Mouse (Mus musculus) 3T3-L1 (cell line): ENCODE data around the gene Grb2.
A peak's percentile ranks its signal among the peaks of the same experiment; 100 is the strongest.

Source experiments
- DNase-seq: peaks from one replicate; pipeline ENCODE4 v3.0.0-alpha.2; 2015; ENCODE audit warnings: low read depth, low spot score

Grb2 gene

GRCm38 (mm10) chr11:115712674-115713298 lies 4.4 kb upstream of the Grb2 start:
- DNase-seq, result no peak

- no peak for DNase-seq
Measured at GRCm38 (mm10) chr11:115712268-115712667, 3.9 kb upstream of the Grb2 start.

DNA sequence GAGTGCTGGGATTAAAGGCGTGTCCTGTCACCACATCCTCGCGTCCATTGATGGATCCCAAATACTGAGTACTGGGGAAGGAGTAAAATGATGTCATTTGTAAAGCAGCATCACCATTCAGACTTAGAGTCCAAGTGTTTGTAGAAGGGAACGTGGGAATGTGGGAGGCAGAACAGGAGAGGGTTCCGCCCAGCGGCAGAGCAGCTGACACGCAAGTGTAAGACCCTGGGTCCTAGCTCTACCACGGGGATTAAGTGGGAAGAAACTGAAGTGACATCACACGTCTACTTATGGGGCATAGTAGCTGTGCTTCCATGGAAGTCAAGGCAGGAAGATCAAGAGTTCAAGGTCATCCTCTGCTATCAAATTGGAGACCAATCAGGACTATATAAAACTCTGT lies 2.7 kb upstream of the Grb2 start:
- no peak for DNase-seq

- no peak for DNase-seq
Measured at GRCm38 (mm10) chr11:115709829-115710559, 1.6 kb upstream of the Grb2 start.

GRCm38 (mm10) chr11:115708956-115709828 lies 795 bp upstream of the Grb2 start:
- DNase-seq, result no peak

DNA sequence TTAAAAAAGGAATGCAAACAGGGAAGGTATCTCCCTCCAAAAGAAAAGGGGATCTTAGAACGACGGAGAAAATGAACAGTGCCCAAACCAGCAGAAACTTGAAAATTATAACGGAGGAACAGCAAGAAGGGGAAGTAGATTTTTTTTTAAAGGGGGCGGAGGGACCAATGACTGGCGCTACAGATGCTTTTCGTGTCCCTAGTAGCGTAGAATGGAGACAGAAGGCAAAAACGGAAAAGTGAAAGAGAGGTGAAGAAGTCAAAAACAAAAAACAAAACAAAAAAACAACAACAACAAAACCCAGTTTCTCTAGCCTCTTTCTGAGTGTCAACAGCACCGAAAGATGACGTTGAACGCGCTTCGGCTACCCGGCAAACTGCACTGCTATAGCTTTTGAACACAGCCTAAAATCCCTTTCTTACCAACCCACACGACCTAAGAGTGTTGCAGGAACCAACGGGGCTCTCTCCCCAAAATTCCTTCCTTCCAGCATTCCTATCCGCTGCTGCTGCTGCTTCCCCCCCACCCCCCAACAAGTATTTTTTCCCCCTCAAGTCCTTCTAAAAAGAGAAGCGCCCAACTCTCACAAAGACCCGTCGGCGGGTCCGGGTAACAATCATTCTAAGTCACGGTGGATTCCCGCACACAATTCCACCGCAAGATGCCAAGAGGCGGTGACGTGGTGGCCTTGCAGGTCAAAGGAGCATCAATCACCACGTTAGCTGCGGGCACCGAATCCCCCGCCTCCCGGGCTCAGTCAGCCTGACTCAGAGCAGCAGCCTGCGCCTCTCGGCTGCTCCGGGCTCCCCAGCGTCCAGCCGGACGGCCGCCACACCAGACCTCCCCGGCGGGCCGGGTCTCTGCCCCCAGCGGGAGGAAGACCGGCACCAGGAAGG lies 836 bp downstream of the Grb2 start:
- DNase-seq, result peak; percentile 77

DNA sequence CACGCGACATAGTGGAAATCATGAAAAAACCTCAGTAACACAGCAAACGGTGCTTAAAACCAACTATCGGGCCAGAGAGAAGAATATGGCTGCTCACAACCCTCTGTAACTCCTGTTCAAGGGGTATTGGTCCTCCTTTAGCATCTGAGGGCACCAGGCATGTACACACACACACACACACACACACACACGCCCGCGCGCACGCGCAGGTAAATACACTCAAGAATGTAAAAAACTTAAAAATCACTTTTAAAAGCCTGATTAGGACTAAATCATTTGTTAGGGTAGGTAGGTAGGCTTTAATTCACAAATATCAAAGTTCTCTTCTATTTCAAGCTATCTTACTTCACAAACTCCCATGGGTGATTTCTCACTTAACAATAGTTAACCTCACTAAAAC lies 1.8 kb downstream of the Grb2 start:
- DNase-seq, result no peak

- DNase-seq, result no peak
Measured at GRCm38 (mm10) chr11:115705561-115705960, 2.8 kb downstream of the Grb2 start.

DNA sequence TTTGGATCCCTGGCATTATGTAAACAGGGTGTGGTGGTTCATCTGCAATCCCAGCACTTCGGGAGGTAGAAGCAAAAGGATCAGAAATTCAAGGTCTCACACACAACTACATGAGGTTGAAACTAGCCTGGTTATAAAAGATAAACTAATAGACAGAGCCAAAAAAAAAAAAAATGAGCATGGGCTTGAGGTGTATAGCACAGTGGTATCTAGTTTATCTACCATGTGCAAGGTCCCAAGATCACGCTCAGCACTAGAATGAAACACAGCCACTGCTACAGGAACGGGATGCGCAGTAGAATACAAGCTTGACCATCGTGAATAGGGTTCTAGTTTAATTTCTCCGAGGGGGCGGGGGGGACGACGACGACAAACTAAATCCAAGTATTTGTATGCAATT lies 3.7 kb downstream of the Grb2 start:
- DNase-seq, result no peak

DNA sequence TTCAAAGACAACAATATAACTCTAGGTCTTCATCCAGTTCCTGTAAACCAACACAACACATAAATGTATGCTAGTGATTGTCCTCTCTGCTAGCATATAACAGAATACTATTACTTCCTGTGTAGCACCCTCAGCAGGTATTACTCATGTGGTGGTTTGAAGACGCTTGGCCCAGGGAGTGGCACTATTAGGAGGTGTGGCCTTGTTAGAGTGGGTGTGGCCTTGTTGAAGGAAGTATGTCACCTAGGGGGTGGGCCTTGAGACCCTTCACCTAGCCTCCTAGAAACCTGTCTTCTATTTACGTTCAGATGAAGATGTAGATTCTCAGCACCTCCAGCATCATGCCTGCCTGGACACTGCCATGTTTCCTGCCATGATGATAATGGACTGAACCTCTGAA lies 4.9 kb downstream of the Grb2 start:
- DNase-seq, result no peak

DNA sequence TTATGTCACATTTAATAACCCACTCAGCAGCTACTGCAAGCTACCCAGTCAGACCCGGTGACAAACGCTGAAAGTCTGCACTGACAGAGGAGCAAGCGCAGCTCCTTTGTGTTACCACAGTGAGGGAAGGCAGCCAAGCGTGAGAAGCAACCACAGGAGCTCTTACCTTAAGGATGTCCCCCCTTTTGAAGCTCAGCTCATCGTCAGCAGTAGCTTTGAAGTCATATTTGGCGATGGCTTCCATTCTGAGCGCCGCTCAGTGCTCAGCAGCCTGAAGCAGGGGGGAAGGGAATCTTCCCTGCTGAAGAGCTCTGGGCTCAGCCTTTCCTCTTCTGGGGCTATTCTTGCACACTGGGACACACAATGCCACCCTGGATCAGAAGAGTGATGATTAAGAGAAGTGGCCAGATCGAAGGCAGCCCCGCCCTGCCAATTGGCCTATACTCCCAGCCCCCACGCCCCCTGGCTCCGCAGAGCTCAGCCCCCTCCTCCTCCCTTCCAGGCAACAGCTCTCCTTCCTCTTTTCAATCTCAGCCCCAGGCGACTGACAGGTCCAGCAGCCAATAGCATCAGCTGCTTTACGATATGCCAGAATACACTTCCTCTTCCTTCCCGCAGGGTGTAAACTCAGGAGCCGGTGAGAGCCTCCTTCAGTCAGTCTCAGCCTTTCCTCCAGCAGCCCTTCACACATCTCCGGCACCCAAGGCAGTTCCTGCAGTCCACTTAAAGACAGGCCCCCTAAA lies 9.2 kb downstream of the Grb2 start:
- peak; percentile 86 for DNase-seq

DNA sequence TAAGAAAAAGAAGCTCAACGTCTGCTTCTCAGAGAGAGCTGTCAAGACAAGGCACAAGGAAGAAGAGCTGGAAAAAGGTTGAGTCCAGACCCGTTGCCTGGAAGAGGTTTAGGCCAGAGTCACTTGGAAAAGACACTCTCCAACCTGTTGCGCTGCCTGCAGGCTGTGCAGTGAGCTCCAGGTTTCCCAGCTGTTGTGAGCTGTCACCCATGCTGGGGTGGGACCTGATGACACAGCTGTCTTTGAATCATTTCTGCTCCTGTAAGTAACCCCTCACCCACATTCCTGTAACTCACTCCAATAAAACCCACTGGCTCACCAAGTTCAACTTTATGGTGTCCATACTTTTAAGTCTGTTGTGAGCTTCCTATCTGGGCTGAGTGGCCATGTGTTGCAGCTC lies 10.7 kb downstream of the Grb2 start:
- DNase-seq, result no peak

DNA sequence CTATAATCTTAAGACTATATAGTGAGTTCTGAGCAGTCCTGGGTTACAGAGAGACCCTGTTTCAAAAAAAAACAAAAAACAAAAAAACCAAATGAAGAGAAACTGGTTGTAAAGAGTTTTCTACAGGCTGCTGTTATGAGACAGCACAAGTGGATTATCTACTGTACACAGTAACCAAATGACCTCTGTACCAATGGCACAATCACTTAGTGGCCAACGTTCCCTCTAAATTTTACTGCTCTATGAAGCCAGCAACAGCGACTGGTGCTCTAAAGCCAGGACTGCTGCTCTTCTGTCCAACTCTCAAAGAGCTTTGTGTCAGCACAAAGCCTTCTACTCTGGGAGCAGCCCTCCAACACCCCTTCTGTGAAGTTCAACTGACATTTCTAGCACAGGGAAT lies 11.3 kb downstream of the Grb2 start:
- DNase-seq, result no peak

DNA sequence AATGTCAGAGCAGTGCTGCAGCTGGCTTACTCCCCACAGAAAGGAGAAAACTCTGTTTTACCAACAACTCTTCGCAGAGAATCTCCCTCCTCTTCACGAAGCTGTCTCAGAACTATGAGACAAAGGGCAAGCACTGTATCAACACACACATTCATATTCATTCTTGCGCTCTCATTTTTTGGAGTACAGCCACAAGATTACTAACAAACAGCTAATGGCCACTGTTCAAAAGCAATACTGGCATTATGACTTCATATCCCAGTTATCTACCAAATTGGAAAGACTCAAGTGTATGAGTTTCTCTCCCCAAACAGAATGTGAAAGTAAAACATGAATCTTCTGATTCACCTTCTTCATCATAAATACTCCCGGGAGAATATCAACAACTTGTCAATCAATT lies 11.9 kb downstream of the Grb2 start:
- DNase-seq, result peak; percentile 77

DNA sequence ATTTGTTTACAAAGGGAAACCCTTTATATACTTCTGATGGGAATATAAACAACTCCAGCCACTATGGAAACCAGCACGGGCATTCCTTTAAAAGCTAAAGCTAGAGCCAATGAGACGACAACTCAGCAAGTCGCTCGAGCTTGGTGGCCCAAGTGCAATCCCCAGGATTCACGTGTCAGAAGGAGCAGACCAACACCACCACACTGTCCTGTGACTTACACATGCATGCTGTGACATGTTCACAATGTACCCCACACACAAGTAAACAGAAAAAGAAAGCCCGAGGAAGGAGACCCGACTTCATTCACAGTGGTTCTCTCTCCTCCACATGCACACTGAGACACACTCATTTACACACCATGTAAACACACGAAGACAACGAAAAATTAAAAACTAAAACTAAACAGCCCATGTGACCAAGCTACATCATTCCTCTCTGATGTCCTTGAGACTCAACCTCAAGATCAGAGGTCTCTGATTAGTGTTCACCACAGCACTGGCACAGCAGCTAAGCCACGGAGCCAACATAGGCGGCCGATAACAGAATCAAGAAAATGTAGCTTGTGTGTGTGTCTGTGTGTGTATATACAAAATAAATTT lies 14.3 kb downstream of the Grb2 start:
- no peak for DNase-seq

- DNase-seq, result no peak
Measured at GRCm38 (mm10) chr11:115692800-115693199, 15.6 kb downstream of the Grb2 start.

- DNase-seq, result no peak
Measured at GRCm38 (mm10) chr11:115691976-115692375, 16.4 kb downstream of the Grb2 start.

DNA sequence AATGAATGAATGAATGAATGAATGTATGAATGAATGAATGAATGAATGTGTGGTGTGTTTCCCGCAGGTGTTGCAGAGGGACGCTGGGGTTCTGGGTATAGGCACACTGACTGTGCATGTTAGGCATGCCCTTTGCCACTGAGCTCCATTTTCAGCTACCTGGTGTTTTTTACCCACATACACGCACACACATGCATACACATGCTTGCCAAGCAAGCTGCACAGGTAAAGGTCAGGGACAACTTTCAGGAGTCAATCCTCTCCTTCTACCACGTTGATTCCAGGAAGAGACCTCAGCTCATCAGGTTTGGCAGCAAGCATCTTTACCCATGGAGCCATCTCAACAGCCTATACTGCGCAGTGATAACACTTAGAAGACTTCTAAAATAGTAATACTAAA lies 16.9 kb downstream of the Grb2 start:
- no peak for DNase-seq

DNA sequence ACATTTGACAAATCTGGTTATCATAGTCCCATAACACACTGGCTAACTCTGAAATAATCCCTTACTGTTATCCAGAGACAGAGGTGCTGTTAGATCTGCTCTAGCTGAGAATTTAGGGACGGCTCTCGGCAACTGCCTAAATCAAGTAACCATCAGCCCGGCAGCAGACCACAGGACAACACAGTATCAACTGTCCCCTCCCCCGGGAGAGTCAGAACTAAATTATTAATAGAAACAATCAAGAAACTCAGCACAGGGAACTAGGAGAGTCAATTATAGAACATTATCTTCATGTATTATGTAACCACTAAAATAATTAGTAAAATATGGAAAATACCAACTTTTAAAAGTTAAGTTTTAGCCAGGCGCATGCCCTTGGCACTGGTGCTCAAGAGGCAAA lies 17.4 kb downstream of the Grb2 start:
- no peak for DNase-seq

- no peak for DNase-seq
Measured at GRCm38 (mm10) chr11:115690356-115690755, 18.0 kb downstream of the Grb2 start.
